Mouse (Mus musculus) heart, postnatal 14 days (tissue): ENCODE measurements around the gene Adcy5. TPM values are rescaled to one million over a fixed set of nuclear protein-coding genes. Genes with fewer than 3 reads are reported as not detected.

Experiments used
- DNase-seq, 2 experiments: peaks; one replicate each; pipeline ENCODE4 v3.0.0; 2021 to 2022
- intact Hi-C: fragments of 180-260 bp; cut with DNase I; formaldehyde crosslinking; loops from one replicate; pipeline ENCODE4 v1.15.1; 2025
- total RNA-seq, 2 experiments: library from RNA; stranded (reverse); gene quantifications; 2 replicates each; pipeline ENCODE4 v1.2.3; 2021

Gene Adcy5
- total RNA-seq, 2 experiments from 2014 or later = 50.4 to 50.9 TPM

GRCm38 (mm10) chr16:35306631-35307030 is 152.0 kb downstream of the Adcy5 start:
- no peak for DNase-seq
- intact Hi-C loops = no loop called here

- DNase-seq = no peak
- intact Hi-C loops = no loop called here
Observed at GRCm38 (mm10) chr16:35307331-35307730, 152.7 kb downstream of the Adcy5 start.

GRCm38 (mm10) chr16:35308016-35308415 is 153.3 kb downstream of the Adcy5 start:
- no peak for DNase-seq
- intact Hi-C loops = no loop called here

GRCm38 (mm10) chr16:35308486-35309143 is 153.9 kb downstream of the Adcy5 start:
- no peak for DNase-seq
- intact Hi-C loops = no loop called here

DNA sequence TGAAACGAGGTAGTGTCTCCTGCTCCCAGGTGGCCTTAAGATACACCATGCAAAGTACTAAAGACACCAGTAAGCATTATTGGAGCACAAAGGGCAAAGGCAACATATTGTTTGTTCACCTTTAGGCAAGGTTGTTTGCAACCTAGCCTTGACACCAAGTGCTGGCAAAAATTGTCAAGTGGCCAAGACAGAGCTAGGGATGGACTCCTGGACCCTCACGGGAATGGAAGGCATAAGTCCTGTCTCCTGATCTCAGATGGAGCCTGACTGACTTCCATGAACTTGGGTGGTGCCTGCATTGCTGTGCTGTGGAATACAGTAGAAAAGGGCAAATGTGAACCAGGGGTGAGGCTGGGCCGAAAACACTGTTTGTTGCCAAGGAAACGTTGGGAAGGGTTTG is 155.0 kb downstream of the Adcy5 start:
- DNase-seq = no peak
- intact Hi-C loops = loop anchor here (10.0 kb wide), 1 partner anchor 395 kb away; no protein-coding TSS in a partner anchor

DNA sequence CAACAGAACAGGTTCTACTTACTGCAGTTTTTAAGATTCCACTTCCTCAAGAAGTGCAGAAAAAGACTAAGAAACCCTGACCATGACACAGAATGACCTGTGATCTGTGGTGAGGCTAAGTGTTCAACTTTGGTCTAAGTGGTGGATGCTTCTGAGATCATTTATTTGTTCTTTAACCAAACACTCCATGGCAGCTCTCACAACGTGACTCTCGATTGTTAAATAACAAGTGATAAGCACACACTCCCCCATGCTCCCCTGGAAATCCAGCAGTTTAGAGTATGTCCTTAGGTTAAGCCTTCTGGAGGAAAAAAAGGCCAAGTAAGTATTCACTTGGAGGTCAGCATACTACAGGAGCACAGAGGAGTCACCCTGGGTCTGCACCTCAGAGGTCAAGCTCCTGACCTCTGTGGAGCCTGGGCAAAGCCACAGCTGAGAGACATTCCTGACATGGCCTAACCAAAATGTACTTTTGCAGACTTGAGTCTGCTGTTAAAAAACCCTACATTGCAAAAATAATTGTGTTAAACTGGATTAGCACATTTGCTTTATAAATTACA is 156.0 kb downstream of the Adcy5 start:
- intact Hi-C loops = loop anchor here (10.0 kb wide), 1 partner anchor 394 kb away; no protein-coding TSS in a partner anchor
- no peak for DNase-seq

- intact Hi-C loops = loop anchor here (10.0 kb wide), 1 partner anchor 393 kb away; no protein-coding TSS in a partner anchor
- DNase-seq = no peak
Observed at GRCm38 (mm10) chr16:35311586-35311985, 156.9 kb downstream of the Adcy5 start.

- intact Hi-C loops = loop anchor here (5.0 to 10.0 kb wide), 2 partner anchors 389 to 502 kb away; no protein-coding TSS in a partner anchor
- DNase-seq = no peak
Observed at GRCm38 (mm10) chr16:35315496-35315895, 160.8 kb downstream of the Adcy5 start.

- no peak for DNase-seq
- intact Hi-C loops = loop anchor here (5.0 to 10.0 kb wide), 2 partner anchors 388 to 500 kb away; no protein-coding TSS in a partner anchor
Observed at GRCm38 (mm10) chr16:35316856-35317264, 162.2 kb downstream of the Adcy5 start.

- DNase-seq = no peak
- intact Hi-C loops = loop anchor here (5.0 to 10.0 kb wide), 2 partner anchors 387 to 500 kb away; no protein-coding TSS in a partner anchor
Observed at GRCm38 (mm10) chr16:35317460-35317859, 162.8 kb downstream of the Adcy5 start.

GRCm38 (mm10) chr16:35318397-35318796 is 163.7 kb downstream of the Adcy5 start:
- intact Hi-C loops = loop anchor here (2.0 to 10.0 kb wide), 3 partner anchors 222 to 499 kb away; partner anchors contain the start of gene Sema5b
- DNase-seq = no peak

DNA sequence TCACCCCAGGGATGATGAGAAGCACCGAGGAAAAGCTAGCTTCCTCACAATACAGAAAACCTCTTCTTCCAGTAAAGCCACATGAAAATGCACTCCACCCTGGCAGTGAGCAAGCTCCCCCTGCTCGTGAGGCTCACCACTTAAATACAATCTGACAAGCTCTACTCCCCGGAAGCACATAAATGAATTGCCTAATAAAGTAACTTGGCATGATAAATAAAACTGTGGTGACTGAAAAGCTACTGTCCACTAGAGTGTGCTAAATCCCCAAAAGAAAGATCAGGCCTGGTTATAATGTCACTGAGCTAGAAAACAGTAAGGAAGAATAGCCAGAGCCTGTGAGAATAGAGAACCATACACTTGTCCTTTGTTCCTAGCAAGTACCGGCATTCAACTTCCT is 164.7 kb downstream of the Adcy5 start:
- intact Hi-C loops = loop anchor here (1.0 to 10.0 kb wide), 4 partner anchors 221 to 498 kb away; partner anchors contain the start of gene Sema5b
- DNase-seq = no peak

DNA sequence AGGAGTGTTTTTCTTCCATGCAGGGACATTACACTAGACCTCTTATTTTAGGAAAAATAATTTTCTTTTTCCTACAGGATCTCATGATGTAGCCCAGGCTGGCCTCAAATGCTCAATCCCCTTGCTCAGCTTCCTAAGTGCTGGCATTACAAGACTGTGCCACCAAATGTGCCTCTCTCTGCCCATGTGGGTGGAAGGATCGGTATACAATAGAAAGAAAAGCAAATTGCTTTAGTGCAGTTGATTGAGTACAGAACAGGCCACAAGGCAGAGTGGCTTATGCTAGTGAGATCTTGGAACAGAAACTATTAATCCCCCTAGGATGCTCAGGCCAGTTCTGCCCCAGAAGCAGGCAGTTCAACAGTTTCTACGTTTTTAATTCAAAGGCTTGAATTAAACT is 165.1 kb downstream of the Adcy5 start:
- DNase-seq = no peak
- intact Hi-C loops = loop anchor here (1.0 to 10.0 kb wide), 4 partner anchors 221 to 498 kb away; partner anchors contain the start of gene Sema5b

DNA sequence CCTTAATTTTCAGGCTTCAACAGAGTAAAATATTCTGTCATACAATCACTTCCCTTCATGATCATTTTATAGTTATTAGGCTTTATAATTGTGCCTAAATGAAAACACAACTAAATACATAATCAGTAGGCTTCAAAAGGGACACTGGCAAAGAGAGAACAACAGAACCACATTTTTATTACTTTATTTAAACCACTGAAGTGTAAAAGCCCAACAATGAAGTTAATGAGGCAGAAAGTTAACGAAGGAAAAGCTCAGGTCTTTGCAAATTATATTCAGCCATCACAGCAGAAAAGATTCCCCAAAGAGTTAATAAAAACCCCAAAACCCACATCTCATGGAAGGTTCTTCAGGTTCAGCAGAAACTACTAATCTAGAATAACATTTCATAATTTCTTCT is 175.8 kb downstream of the Adcy5 start:
- intact Hi-C loops = no loop called here
- DNase-seq = no peak

Other genes with a start within 250 kb of the Adcy5 start
- 1 to 10 TPM; 8.3 to 8.5 TPM for gene Hacd2, start 132.4 kb upstream of the Adcy5 start, total RNA-seq
- 10 to 100 TPM; 11.9 to 13.7 TPM for gene Sec22a, start 209.0 kb downstream of the Adcy5 start, total RNA-seq